Mouse (Mus musculus) yolk sac, embryonic 10.5 days (tissue): ENCODE results near the gene Myrfl.

Experiments used
- DNase-seq: peaks from one replicate; pipeline ENCODE4 v3.0.0-alpha.2; 2017; ENCODE audit warnings: low spot score

The Myrfl gene

DNA sequence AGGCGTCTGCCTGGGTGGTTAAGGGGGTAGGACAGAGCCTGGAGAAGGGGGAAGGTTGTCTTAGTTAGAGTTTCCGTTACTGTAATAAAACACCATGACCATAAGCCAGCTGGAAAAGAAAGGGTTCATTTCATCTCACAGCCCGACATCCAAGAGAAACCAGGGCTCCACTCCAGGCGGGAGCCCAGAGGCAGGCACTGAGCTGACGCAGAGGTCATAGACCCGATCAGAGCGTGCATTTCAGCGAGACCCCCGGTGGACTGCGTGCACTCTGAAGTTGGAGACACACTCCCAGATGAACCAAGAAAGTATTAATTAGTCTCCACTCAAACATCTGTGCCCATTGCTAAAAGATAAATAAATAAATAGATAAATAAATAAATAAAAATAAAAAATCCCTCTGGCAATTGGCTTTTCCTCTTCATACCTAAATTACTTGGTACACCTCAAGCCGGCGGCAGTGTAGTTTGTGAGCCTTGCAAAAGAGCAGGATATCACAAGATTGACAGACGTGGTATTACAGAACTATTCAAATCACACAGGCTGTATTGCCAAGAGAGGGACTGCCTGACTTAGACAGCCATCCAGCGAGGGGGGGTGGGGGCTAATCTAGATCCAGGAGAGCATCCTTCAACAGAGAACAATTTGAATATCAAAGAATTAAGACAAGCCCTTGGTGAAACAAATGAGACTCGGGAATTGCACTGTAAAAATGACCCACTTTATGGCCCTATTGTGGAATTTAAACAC lies 81.2 kb downstream of the Myrfl start:
- DNase-seq, result no peak

DNA sequence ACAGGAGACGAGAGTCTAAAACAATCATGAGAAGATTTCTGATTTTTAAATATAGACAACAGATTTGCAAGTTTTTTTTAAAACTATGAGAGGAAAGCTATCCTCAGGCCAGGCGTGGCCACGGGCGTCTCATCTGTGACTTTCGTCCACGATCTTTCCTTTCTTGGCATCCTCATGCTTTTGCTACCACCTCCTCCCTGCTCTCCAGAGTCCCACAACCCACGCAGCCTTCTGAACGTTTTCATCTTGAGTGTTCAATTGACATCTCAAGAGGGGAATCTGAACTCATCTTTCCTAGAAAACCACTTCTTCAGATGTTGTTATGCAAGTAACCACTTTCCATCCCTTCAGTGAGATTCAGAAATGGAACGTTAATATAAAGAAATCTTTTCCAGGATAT lies 83.6 kb downstream of the Myrfl start:
- DNase-seq, result no peak

- DNase-seq, result no peak
Measured at GRCm38 (mm10) chr10:116810738-116811137, 86.0 kb downstream of the Myrfl start.

DNA sequence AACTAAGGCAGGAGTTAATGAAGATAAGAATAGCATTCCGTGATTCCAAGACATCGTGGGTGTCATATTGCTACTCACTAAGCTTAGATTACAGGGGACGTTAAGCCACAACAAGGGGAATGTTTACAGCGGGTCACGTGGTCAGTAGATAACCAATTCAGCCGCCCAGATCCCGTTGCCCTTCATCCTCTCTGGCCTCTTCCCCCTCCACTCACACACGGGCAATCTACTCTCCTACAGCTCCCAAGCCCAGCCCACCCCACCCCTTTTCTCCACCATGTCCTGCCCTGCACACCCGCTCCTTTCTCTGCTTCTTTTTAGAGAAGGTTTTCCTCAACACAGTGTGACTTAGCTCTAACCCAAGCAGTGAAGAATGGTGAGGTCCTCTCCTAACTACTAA lies 87.3 kb downstream of the Myrfl start:
- no peak for DNase-seq

- DNase-seq, result no peak
Measured at GRCm38 (mm10) chr10:116808556-116809353, 88.0 kb downstream of the Myrfl start.

- DNase-seq, result no peak
Measured at GRCm38 (mm10) chr10:116802178-116802794, 94.4 kb downstream of the Myrfl start.

DNA sequence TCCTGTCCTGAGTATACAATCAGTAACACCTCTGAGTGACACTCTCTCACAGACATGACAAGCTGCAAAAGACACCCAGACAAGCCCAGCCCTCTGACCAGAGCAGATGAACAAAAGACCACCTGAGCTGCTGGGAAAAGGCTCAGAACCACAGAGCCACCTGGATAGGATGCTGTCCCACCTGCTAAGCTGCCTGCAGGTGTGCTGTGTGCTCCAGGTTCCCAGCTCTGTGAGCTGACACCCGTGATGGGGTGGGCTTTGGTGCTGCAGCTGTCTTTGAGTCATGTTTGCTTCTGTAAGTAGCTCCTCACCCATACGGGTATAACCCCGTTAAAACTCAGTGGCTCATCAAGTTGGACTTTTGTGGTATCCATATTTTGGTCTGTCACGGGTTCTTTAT lies 95.4 kb downstream of the Myrfl start:
- no peak for DNase-seq

DNA sequence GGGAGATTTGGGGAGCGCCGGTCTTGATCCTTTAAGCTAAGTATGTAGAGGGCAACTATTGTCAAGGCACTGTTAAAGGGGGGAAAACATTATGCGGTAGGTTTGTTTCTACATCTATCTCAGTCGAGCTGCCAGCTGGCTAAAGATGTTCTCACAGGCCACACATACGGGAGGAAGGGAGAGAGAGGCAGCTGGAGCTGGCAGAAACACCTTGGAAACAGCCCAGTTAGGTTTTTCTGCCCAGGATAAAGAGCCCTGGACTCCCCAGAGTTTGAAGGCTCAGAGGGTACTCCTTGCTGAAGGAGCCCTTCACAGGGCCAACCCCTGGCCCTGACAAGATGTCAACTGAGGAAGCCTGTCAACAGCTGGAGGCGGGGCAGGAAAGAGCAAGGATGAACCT lies 100.7 kb downstream of the Myrfl start:
- DNase-seq, result no peak

DNA sequence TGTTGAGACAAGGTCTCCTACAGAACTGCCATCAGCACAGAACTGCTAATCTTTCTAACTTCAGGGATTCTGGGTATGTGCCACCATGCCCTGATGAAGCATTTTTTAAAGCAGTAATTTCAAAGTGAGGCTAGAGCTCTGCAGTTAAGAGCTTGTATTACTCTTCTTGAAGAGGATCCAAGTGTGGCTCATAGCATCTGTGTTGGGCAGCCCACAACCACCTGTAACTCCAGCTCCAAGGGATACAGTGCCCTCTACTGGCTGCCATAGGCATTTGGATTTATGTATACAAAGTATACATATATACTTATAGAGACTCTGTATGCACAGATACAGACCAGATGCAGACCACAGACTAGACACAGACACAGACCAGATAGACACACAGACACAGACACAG lies 107.6 kb downstream of the Myrfl start:
- no peak for DNase-seq

DNA sequence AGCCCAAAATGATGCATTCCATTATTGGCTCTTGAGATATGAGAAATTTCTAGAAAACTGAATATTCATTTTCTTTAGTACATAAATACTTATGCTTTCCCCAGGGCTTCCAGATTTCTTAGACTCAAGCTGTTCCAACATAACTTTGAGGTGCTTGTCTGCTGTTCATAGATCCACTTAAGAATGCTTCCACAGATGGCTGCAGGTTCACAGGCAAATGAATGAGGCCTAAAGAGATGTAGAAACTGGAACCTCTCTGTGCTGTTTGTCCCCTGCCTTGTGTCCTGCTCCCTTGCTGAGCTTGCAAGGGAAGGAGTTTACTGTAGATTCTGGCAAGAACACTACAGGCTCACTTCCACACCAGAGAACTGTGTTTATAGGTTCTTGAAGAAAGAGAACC lies 108.3 kb downstream of the Myrfl start:
- no peak for DNase-seq

- DNase-seq, result no peak
Measured at GRCm38 (mm10) chr10:116784098-116784497, 112.6 kb downstream of the Myrfl start.

- DNase-seq, result no peak
Measured at GRCm38 (mm10) chr10:116783020-116783419, 113.7 kb downstream of the Myrfl start.

DNA sequence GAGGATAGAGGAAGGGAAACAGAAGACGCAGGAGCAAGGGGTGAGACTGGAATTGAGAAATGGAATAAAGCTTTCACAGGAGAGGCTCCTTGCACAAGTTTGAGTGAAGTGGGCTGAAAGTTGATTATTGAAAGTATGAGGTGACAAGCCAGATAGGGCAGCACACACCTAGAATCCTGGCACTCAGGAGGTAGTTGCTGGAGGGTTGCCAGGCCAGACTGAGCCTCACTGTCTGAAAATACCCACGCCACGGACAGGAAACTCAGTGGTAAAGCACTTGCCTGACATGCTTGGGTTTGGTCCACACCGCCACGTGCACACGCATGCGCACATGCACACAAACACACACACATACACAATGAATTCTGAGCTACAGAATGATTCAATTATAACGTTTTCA lies 118.8 kb downstream of the Myrfl start:
- no peak for DNase-seq

DNA sequence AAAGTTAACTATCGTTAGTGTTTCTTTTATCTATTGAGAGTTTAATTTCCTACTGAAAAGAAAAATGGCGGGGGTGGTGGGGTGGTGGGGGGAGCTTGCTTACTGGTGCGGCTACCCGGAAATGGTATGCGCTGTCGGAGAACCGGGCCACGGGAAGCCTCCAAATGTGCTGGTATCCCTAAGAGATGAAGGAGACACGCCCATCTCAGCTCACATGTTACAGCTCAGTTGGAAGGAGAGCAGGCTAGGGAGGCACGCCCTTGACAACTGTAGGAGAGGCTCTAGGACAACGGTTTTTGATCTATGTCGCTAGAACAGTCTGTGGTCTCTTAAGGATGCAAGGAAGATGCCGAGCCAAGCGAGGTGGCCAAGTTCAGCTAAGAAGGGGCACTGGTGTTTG lies 119.9 kb downstream of the Myrfl start:
- DNase-seq, result no peak

DNA sequence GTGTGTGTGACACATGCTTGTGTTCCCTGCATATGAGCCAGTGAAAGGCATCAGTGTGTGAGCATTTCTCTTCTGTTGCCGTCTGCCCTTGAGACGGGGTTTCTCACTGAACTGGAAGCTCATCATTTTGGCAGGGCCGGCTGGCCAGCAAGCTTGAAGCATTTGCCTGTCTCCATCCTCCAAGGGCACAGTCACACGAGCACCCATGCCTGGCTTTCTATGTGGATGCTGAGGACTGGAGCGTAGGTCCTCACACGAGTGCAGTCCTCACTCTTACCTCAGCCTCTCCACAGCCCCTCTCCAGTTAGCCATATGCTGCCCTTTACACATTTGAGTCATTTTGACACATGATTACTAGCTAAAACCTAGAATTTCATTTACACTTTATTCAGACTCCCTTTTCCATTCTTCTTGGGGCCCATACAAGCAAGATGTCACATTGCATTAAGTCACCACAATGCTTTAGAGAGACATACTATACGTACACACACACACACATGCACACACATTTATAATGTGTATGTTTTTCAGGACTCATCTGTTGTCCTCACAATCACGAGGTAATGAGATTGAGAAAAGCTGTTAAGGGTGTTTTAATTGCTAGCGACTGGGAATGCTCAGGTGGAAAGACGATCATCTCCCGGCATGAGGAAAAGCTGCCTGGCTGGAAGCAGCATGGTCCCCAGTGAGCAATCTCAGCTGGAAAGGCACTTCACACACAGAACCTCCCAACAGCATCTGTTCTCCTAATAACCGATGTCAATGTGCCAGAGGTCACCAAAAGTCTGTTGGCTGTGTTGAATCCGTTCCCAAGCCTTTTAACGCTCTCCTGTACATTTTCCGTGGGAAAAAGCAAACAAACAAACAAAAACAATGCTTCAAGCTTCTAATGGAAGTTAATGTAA lies 122.6 kb downstream of the Myrfl start:
- DNase-seq, result no peak

- DNase-seq, result no peak
Measured at GRCm38 (mm10) chr10:116771215-116771935, 125.3 kb downstream of the Myrfl start.

DNA sequence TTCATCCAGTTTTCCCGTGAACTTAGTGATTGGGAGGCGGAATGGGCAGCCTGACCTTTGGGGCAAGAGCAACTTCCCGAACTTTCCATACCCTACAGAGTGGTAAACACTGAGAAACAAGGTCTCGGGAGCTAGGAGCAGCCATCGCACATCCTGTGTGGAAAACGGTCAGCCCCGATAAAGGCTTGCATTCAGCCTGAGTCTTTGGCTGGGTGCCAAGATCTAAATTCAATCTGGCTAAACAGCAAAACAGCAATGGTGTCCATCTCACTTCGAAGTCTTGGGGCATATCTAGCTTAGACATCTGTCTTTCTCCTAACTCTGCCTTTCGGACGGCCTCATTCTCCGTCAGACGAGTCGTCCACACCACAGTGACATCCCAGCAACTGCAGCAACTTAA lies 128.1 kb downstream of the Myrfl start:
- DNase-seq, result no peak

DNA sequence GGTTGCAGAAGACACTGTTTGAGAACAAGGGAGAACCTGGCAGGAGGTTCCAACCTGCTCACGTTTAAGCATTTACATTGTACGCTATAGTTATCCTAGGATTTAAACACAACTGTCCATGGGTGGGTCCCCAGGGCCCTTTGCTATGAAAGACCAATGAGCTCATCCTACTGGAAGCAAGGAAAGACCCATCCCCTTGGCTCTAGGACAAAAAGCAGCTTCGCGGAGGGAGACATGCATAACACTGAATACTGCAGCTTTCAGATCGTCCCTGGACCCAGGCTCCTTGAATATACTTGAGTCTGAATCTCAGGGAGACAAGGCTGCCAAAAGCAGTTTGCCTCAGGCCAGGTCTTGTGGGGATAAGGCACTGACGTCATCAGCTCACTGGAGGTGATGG lies 130.2 kb downstream of the Myrfl start:
- DNase-seq, result no peak

DNA sequence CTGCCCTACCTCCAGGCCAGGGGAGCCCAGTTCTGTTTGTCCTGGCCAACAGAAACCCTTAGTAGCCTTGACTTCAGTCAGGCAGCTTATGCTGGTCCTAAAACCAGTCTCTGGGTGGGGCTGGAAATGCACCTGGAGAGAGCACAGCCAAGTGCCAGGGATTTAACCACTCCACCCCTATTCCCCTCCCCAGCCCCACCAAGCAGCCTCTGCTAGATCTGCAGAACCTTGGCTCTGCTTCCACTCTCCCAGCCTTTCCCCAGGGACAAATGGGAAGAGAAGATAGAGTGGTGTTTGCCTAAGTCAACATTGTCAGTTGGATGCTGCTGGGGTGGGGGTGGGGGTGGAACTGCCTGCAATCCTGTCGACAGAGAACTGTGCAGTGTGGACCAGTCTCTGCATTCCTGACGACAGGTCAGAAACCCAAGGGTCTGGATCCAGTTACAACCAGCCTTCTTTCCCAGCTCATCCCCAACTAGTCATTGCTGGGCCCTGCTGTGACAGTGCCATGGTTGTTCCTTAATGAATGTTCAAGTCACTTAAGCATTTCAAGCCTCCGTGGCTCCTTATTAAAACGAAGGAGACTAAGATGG lies 135.1 kb downstream of the Myrfl start:
- no peak for DNase-seq

GRCm38 (mm10) chr10:116760561-116760960 lies 136.2 kb downstream of the Myrfl start:
- DNase-seq, result no peak

DNA sequence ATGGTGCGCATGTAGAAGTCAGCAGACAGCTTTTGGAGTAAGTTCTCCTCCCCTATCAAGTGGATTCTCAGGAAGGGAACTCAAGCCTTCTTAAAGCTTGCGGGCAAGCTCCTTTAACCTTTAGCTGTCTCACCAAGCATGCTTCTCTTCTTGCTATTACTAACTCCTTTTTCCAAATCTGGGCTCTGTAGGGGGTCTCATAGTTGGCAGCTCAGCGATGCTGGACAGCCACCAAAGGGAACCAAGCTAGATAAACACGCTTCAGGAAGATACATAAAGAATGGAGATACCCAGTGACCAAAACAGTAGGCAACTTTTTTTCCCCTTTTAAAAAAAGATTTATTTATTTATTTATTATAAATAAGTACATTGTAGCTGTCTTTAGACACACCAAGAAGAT lies 136.9 kb downstream of the Myrfl start:
- no peak for DNase-seq
